Mouse (Mus musculus) thymus, postnatal 4 days (tissue): ENCODE data around the gene 4933407L21Rik.
"Not testable (repeated sequence)": the region's sequence is repeated elsewhere in the genome, so short reads cannot be mapped to it uniquely, and the experiment has no call there.

ENCODE experiments used
- DNase-seq: peaks from one replicate; pipeline ENCODE4 v3.0.0; 2021

4933407L21Rik gene

DNA sequence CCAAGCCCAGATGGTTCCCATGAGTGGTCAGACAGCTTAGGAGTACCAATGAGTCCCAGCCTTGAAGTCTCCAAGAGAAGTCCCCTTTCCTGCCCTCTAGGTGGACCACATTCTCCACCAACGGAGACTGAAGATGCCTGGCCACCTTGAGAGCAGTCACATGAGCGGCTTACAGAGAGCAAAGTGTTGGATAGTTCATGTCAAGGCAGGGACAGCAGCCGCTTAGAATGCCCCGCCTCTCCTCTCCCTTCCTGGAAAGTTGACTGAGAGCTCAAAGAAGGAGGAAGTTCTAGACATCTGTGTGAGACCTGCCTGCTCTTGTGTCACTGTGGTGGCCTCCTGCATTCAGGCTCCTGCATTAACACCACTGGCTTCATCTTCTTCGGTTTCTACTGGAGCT is 32.6 kb downstream of the 4933407L21Rik start, which contains the start of gene Gpr55:
Gene Gpr55, minus strand, starts transcription at position 135 of the 400 bp plus-strand sequence.
- DNase-seq: peak; percentile 36

DNA sequence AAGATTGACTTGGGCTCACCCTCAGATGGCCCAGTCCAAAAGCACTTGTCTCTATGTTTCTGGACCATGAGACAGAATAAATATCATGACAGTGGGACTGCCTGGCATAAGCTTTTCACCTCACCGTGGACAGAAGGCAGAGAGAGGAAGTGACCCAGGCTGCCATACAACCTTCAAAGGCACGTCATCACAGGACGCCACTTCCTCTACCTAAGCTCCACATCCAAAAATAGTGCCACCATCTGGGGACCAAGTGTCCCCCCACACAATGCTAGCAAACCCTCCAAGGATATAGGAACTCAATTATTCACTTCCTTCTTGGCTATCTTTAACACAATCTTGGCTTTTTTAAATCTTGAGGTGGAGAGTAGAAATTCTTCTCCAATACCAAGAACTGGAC is 33.8 kb downstream of the 4933407L21Rik start:
- no peak for DNase-seq

DNA sequence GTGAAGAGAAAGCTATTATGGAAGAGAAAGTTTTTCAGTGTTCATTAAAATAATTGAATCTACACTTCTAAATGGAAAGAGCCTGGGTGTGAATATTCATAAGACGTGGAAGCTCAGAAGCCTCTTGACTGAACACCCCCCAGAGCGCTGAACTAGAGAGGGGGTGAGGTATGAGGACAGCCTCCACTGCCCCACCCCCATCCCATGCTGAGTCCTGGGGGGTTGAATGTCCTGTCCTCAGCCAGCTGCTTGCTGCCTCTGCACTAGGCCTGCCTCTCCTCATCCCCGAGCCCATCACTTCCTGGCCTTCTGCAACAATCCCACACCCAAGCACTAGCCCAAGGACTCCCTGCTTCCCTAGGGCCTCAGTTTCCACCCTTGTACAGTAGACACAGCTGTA is 37.6 kb downstream of the 4933407L21Rik start:
- DNase-seq: no peak

DNA sequence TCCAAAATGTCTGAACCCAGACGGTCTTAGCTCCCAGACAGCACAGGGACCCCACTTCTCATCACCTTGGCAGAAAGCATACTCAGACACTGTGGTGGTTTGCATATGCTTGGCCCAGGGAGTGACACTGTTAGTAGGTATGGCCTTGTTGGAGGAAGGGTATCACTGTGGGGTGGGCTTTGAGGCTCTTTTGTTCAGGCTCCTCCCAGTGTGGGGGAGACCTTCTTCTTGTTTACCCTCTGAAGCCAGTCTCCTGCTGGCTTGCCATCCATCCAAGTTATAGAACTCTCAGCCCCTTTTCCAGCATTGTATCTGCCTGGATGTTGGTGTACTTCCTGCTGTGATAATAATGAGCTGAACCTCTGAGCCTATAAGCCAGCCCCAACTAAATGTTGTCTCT is 40.8 kb downstream of the 4933407L21Rik start:
- no peak for DNase-seq

DNA sequence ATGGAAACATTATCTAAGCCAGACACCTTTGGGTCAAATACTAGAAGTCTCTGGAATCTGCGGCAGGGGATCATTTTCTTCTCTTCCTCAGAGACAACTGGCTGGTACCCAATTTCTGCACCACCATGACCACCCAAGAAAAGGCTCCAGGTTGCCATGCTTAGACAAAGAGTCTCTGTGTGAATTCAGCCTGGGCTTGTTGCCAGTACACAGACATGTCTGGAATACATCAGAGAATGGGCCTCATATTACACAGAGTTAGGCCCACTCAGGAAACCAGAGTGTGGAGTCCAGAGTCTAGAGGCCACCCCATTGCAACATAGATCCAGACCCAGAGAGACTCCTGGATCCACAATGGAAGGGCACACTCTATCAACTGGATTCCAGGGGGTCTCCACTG is 41.2 kb downstream of the 4933407L21Rik start:
- DNase-seq: no peak

- no peak for DNase-seq
Measured at GRCm38 (mm10) chr1:85971070-85971469, 42.8 kb downstream of the 4933407L21Rik start.

- no peak for DNase-seq
Measured at GRCm38 (mm10) chr1:85972341-85972740, 44.1 kb downstream of the 4933407L21Rik start.

- DNase-seq: no peak
Measured at GRCm38 (mm10) chr1:85973468-85973877, 45.2 kb downstream of the 4933407L21Rik start.

DNA sequence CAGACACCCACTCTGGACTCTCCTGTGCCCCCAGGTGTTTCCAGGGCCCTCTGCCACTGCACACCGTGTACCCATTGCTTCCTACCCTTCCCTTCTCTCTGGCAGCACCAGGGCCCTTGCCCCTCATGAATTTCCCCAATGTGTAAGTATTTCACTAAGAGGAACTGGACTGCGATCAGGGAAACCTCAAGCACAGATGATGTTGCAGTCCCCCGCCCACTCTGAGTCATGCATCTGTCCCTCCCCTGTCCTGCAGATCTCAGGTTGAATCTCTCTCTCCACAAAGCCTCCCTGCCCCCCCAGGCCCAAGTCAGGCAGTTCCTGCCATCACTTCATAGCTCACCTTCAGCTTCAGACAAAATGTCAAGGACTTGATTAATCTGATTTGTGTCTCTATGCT is 49.4 kb downstream of the 4933407L21Rik start:
- DNase-seq: no peak

GRCm38 (mm10) chr1:85981738-85982357 is 53.6 kb downstream of the 4933407L21Rik start:
- DNase-seq: no peak

GRCm38 (mm10) chr1:85985784-85986183 is 57.5 kb downstream of the 4933407L21Rik start:
- no peak for DNase-seq

DNA sequence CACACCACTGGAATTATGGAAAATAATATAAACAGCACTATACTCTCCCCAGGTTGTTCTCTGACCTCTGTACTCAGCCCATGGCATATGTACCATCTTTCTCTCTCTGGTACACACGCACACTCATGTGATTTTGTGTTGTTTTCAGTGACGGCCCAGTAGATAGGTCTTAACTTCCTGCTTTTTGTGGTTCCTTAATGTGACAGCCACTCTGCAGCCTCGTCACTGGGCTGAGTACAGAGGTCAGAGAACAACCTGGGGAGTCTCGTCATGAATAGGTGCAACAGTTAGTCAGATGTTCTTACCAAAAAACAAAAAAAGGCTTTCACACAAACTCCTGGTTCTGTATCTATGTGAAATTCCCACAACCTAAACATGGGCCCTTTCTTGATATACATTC is 60.1 kb downstream of the 4933407L21Rik start:
- no peak for DNase-seq

GRCm38 (mm10) chr1:85988882-85989281 is 60.6 kb downstream of the 4933407L21Rik start:
- DNase-seq: not testable (repeated sequence)
